Mouse (Mus musculus) E14TG2a.4 (cell line): Measurements from ENCODE around the gene Tpra1.

Experiments used
- H3K27me3 ChIP-seq: 2 replicates; pipeline ENCODE4 v1.6.1; 2014; ENCODE audit warnings: low read length, control low read depth; ENCODE audit not compliant: insufficient read depth
- H3K36me3 ChIP-seq: 2 replicates; pipeline ENCODE4 v1.6.1; 2014; ENCODE audit warnings: low read length, control low read depth; ENCODE audit not compliant: insufficient read depth
- H3K4me1 ChIP-seq: replicated peaks from 2 replicates; pipeline ENCODE4 v1.6.1; 2014; ENCODE audit warnings: low read depth, low read length, control low read depth
- H3K4me3 ChIP-seq: replicated peaks from 2 replicates; pipeline ENCODE4 v1.5.1; 2014; ENCODE audit warnings: mild to moderate bottlenecking, low read length
- H3K9me3 ChIP-seq: 2 replicates; pipeline ENCODE4 v1.6.1; 2014; ENCODE audit warnings: low read length, control low read depth
- CTCF ChIP-seq: conservative IDR thresholded peaks from 2 replicates; pipeline ENCODE4 v1.5.1; 2014; ENCODE audit warnings: low read length
- NANOG ChIP-seq: IDR thresholded peaks from 2 replicates; pipeline ENCODE4 v1.6.1; 2014; ENCODE audit warnings: borderline replicate concordance, low read length, mixed read lengths
- POU5F1 ChIP-seq: IDR thresholded peaks from 2 replicates; pipeline ENCODE4 v1.6.1; 2014; ENCODE audit warnings: low read length, borderline replicate concordance

Tpra1 gene

DNA sequence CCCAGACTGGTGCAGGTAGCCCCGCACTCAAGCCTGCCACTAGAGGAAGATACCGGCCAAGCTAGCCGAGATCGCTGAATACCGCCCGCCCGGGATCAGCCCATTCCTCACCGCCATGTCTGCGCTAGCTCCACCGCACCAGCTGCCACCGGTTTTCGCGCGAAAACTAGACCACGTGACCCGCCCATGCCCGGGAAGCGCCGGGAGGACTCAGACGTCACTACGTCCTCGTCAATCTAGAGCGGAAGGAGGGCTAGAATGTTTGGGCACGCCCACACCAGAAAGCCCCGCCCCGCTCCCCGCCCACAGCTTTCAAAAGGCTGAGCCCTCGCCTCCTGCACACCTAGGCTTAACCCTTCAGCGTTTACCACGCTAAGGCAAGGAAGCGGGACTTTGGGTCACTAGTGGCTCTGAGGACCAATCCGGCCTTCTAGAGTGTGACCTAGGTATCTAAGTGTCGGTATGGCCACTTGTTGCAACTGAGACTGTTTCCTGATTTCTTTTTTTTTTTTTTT, 3.5 kb upstream of the Tpra1 start, which contains the start of gene Mcm2:
Mcm2 (minus strand) TSS at position 247 of the 515 bp plus-strand sequence.
- H3K9me3 ChIP-seq, result no peaks in the 10 kb centered on the region
- TF ChIP-seq NANOG (no peak), POU5F1 (no peak), CTCF (no peak)
- H3K4me3 ChIP-seq, result peak within 1 kb of the TSS; percentile 98

DNA sequence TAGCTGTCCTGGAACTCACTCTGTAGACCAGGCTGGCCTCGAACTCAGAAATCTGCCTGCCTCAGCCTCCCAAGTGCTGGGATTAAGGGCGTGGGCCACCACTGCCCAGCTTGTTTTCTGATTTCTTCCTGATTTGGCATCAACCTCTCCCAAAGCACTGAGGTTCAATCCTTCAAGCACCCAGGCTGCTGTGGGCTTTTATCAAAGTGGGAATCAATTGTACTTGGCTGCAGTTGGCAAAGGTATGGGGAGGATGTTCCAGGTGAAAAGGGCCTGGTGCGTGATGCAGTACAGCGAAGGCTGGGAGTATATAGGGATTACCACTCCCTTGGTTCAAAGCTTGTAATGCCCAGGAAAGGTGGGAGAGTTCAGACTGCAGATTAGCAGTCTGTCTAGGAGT, 3.0 kb upstream of the Tpra1 start:
- H3K36me3 ChIP-seq, result peaks cover 33% of the 10 kb centered on the region
- H3K4me1 ChIP-seq, result peaks cover 69% of the 10 kb centered on the region
- TF ChIP-seq NANOG (no peak), POU5F1 (no peak), CTCF (no peak)
- no peaks in the 10 kb centered on the region for H3K9me3 ChIP-seq
- no peaks in the 10 kb centered on the region for H3K27me3 ChIP-seq
- no peak overlapping the region for H3K4me3 ChIP-seq

More for the DNA sequence above, 3.5 kb upstream of the Tpra1 start, which contains the start of gene Mcm2:
- Histone ChIP-seq H3K4me1 (peaks cover 70% of the 10 kb centered on the region), H3K36me3 (peaks cover 38% of the 10 kb centered on the region), H3K27me3 (no peaks in the 10 kb centered on the region)

DNA sequence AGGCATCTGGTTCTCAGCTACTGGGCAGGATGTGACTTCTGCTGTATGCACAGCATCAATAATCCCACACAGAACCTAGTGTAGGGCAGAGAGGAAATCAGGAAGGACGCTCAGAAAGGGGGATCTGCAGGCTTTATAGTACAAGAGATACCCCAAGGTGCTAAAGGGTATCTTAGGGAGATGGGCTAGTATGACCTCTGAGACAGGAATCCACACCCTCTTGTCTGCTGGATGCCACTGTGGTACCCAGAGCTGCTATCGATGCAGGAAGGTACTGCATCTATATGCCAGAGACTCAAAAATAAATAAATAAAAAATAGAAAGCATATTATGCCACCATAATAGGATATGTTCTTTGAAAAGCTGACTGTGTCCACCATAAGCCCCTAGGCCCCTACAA, 2.4 kb upstream of the Tpra1 start:
- TF ChIP-seq POU5F1 (no peak), NANOG (no peak), CTCF (no peak)
- no peaks in the 10 kb centered on the region for H3K27me3 ChIP-seq
- H3K4me3 ChIP-seq, result no peak overlapping the region
- H3K9me3 ChIP-seq, result no peaks in the 10 kb centered on the region
- H3K36me3 ChIP-seq, result peaks cover 28% of the 10 kb centered on the region
- peaks cover 65% of the 10 kb centered on the region for H3K4me1 ChIP-seq

DNA sequence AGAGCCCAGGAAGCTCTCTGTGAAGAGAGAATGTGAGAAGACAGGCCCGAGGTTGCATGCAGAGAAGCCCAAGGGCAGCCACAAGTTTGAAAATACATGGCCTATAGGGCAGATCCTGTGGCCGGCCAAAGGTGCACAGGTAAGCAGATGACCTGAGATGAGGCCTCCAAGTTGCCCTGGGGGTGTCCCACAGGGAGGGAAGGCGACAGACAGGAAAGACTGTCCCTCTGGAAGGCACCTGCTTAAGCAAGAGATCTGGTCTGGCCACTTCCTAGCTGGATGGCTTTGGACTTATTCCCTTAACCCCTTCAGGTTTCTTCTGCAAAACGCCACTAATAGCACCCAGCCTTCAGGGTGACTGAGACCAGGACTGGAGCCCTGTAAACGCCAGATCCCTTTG, 580 bp upstream of the Tpra1 start:
- H3K36me3 ChIP-seq, result peaks cover 10% of the 10 kb centered on the region
- no peaks in the 10 kb centered on the region for H3K9me3 ChIP-seq
- peak overlapping the region; percentile 86 for H3K4me3 ChIP-seq
- H3K27me3 ChIP-seq, result no peaks in the 10 kb centered on the region
- peaks cover 66% of the 10 kb centered on the region for H3K4me1 ChIP-seq
- TF ChIP-seq CTCF (no peak), POU5F1 (no peak), NANOG (no peak)

DNA sequence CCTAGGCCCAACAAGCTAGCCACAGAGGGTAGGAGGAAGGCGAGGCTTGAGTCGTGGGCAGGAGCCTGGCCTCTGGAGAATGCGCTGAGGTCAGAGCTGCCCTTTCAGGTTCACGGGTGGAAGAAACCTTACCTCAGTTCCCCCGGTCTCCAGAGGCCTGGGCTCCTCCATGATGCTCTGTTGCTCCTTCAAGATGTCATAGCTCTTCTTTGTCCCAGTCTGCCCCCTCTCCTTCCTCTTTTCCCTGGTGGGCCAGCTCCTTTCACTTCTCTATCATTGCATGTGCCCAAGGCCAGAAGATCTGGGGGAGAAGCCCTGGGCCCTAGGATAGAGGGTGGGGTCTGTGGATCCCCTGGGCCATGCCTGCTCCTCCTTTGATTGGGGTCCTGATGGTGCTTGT, 1.7 kb downstream of the Tpra1 start:
- Histone ChIP-seq H3K4me3 (peak overlapping the region; percentile 86; the same call in 1 of the 2 replicates), H3K9me3 (no peaks in the 10 kb centered on the region), H3K27me3 (no peaks in the 10 kb centered on the region), H3K36me3 (peaks cover 16% of the 10 kb centered on the region), H3K4me1 (peaks cover 70% of the 10 kb centered on the region)
- TF ChIP-seq CTCF, result no peak
- no peak for TF ChIP-seq POU5F1
- no peak for TF ChIP-seq NANOG

DNA sequence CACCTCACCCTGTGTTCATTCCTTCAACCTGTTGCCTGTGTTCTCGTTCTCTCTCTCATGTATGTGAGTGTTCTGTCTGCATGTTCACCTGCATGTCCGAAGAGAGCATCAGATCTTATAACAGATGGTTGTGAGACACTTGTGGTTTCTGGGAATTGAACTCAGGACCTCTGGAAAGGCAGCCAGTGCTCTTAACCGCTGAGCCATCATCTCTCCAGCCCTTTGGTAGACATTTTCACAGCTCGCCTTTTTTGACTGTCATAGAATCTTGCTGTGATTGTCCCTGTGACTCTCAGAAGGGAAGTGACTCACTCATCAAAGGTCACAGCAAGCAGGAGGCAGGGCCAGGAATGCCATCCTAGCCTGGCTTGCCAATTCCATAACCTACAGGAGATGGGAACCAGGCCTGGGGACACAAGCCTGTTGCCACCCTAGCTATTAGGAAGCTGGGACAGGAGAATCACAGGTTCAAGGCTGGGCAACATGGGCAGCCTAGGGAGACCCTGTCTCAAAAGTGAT, 2.5 kb downstream of the Tpra1 start:
- H3K9me3 ChIP-seq, result no peaks in the 10 kb centered on the region
- TF ChIP-seq POU5F1 (no peak), CTCF (no peak), NANOG (no peak)

DNA sequence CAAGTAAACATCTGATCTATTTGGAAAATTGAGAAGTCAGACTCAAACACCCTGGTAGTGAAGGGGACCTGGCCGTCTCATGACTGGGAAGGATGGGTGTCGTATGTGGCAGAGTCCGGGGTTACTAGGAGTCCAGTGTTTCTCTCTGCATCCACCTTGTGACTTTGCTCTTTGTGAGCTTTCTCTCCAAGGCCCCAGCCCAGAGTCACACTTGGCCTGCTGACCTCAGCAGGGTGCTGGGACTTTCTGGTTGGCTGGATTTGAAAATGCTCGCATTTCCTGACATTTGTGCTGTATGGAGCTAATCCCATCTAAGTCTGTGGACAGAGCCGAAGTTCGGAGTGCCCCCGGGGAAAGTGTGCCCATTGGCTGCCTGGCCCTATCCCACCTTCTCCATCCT, 3.0 kb downstream of the Tpra1 start:
- H3K4me3 ChIP-seq, result no peak overlapping the region
- no peaks in the 10 kb centered on the region for H3K27me3 ChIP-seq
- TF ChIP-seq NANOG (no peak), CTCF (no peak), POU5F1 (no peak)
- H3K36me3 ChIP-seq, result peaks cover 29% of the 10 kb centered on the region
- peaks cover 60% of the 10 kb centered on the region for H3K4me1 ChIP-seq
- H3K9me3 ChIP-seq, result no peaks in the 10 kb centered on the region

More for the DNA sequence above, 2.5 kb downstream of the Tpra1 start:
- Histone ChIP-seq H3K4me1 (peaks cover 62% of the 10 kb centered on the region), H3K36me3 (peaks cover 24% of the 10 kb centered on the region), H3K4me3 (no peak overlapping the region), H3K27me3 (no peaks in the 10 kb centered on the region)

DNA sequence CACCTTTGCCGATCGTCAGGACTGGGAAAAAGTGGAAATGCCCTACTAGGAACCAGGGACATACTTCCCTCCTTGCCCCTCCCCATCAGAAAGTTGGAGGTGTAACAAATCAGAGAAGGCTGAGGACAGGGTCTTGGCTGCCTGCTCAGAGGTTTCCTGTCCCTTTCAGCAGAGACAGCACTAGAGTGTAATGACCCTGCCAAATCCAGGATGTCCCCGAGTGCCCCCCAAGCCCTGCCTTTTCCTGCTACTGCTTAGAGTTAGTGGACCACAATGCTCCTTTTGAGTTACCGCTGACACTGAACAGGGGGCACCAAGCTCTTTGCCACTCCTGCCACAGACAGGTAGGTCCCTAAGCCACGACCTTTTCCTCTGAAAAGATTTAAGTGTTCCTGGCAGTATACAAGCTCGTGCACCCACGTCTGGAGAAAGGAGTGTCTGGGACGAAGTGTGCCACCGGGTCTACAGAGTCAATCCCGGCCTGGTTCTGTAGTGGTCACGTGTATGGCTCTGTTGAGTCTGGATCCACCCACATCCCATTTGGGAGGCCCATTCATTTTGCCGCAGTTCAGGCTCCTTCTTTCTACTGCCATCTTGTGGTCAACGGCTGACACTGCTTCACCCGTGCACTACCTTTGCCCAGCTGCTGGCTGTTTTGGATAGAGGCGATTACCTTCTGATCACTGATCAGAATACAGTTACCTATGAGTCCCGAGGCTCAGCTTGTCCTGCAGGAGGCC, 4.5 kb downstream of the Tpra1 start:
- no peaks in the 10 kb centered on the region for H3K27me3 ChIP-seq
- H3K36me3 ChIP-seq, result peaks cover 41% of the 10 kb centered on the region
- peak overlapping the region; percentile 8 for H3K4me3 ChIP-seq
- H3K4me1 ChIP-seq, result peaks cover 61% of the 10 kb centered on the region
- TF ChIP-seq NANOG (no peak), CTCF (peak; percentile 91), POU5F1 (no peak)
- no peaks in the 10 kb centered on the region for H3K9me3 ChIP-seq

DNA sequence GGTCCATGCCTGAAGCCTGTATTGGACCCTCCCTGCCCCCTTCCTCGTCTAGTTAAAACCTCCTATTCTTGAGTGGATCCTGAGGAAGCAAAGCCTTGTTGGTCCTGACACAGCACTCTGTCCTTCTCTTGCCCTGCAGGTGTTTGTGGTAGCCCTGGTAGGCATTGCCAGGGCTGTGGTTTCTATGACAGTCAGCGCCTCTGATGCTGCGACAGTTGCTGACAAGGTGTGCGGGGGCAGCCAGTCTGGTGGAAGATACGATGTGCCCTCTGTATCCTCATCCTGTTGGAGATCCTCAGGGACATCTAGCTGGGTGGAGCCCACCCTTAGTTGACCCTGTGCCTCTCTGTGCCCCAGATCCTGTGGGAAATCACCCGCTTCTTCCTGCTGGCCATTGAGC, 7.1 kb downstream of the Tpra1 start:
- peaks cover 47% of the 10 kb centered on the region for H3K36me3 ChIP-seq
- no peaks in the 10 kb centered on the region for H3K27me3 ChIP-seq
- TF ChIP-seq CTCF (no peak), POU5F1 (no peak), NANOG (no peak)
- H3K4me3 ChIP-seq, result no peak overlapping the region
- H3K4me1 ChIP-seq, result peaks cover 49% of the 10 kb centered on the region
- no peaks in the 10 kb centered on the region for H3K9me3 ChIP-seq
